ENCODE assay signal across 18 mouse cellular contexts in genomic region chr5:114780912-114781311, GRCm38 (mm10). TPM values are rescaled to one million over a fixed set of nuclear protein-coding genes. Genes with fewer than 3 reads are reported as not detected.
DNase-seq lines count a peak whose midpoint lies in the region; ATAC-seq and TF ChIP-seq lines count a peak whose summit lies in the region.
"Had no signal": no experiment of that assay in that cellular context is flagged by ENCODE, and none has a peak within 500 bp of the region (broad histone marks: within the 10 kb centered on the region; RNA-seq: fewer than 3 reads in every experiment).

No protein-coding gene starts in this region.

- H3K4me2 ChIP-seq in liver, embryonic 11.5 days: peak overlapping the region; percentile 16; the same call in 1 of the 2 replicates

- TF ChIP-seq POLR2A in bone marrow, adult 2 months (IDR thresholded peaks at IDR 0.05; ENCODE audit: borderline replicate concordance, control insufficient read depth, low read depth, low read length): 0 out of 2 replicates have a peak, but pooled peaks have one; percentile 19

- ATAC-seq in liver, embryonic 11.5 days (replicated peaks; ENCODE audit: low FRiP score): no peak
- ATAC-seq: forebrain, postnatal 0 days; Patski had no signal

- peak overlapping the region; percentile 13; the same call in 1 of the 2 replicates for H3K27ac ChIP-seq in liver, embryonic 11.5 days (ENCODE audit: low read depth, low read length)
- H3K27ac ChIP-seq in bone marrow, adult 2 months (ENCODE audit: control insufficient read depth, insufficient read depth, low read depth, low read length, poor library complexity): peak overlapping the region; percentile 62
- H3K27ac ChIP-seq: liver, embryonic 14.5 days had no signal

- no peaks in the 10 kb centered on the region for H3K9me3 ChIP-seq in liver, embryonic 11.5 days (ENCODE audit: control insufficient read depth, low read length)

- H3K36me3 ChIP-seq in liver, embryonic 11.5 days (ENCODE audit: control insufficient read depth, insufficient read depth, low read length): no peaks in the 10 kb centered on the region; the same call in 1 of the 2 replicates
- 0 out of 2 replicates have a peak, but pooled peaks cover 1% of the 10 kb centered on the region for H3K36me3 ChIP-seq in splenic B cell, adult 2 months (ENCODE audit: control insufficient read depth, insufficient read depth, low read length, poor library complexity, severe bottlenecking)

- WGBS in liver, embryonic 11.5 days: 76% methylated on average over 7 of the region's 7 CpGs
- whole genome bisulfite sequencing in bone marrow, adult 2 months: 22% methylated on average over 7 of the region's 7 CpGs

- TF ChIP-seq CTCF in bone marrow, adult 2 months (IDR thresholded peaks at IDR 0.05; ENCODE audit: control insufficient read depth, insufficient read depth, low read length): no peak

- H3K4me1 ChIP-seq in liver, embryonic 11.5 days (replicated peaks; ENCODE audit: control insufficient read depth, insufficient read depth, low read length): peaks cover 91% of the 10 kb centered on the region
- H3K4me1 ChIP-seq in bone marrow, adult 2 months (ENCODE audit: control insufficient read depth, insufficient read depth, low read length): peaks cover 30% of the 10 kb centered on the region

- H3K9ac ChIP-seq in liver, embryonic 11.5 days (ENCODE audit: low read depth, low read length): no peak overlapping the region
- H3K9ac ChIP-seq: forebrain, postnatal 0 days; liver, embryonic 14.5 days had no signal

- no peak overlapping the region for H3K4me3 ChIP-seq in liver, embryonic 11.5 days (ENCODE audit: low read depth, low read length)
- H3K4me3 ChIP-seq in bone marrow, adult 2 months (replicated peaks; ENCODE audit: control insufficient read depth, low read depth, low read length): no peak overlapping the region
- H3K4me3 ChIP-seq: erythroblast, embryonic 14.5 days had no signal

- no peaks in the 10 kb centered on the region for H3K27me3 ChIP-seq in liver, embryonic 11.5 days (replicated peaks; ENCODE audit: control insufficient read depth, insufficient read depth, low read length)
- H3K27me3 ChIP-seq in splenic B cell, adult 2 months (ENCODE audit: control insufficient read depth, insufficient read depth, low read length, poor library complexity, severe bottlenecking): no peaks in the 10 kb centered on the region
- H3K27me3 ChIP-seq: CH12.LX, Patski had no signal

- no peak for DNase-seq in liver, embryonic 11.5 days (ENCODE audit: low spot score)
- no peak for DNase-seq in liver
- DNase-seq in induced T-regulatory cell, adult 2 months (ENCODE audit: low read depth): peak; percentile 3
- peak; percentile 60 for DNase-seq in splenic B cell, adult 2 months (ENCODE audit: low read depth, low spot score)
- DNase-seq in left cerebral cortex, adult 18-20 months (ENCODE audit: low spot score in 2 of 2): no peak
- no peak for DNase-seq in cerebellum, adult 11 months
- DNase-seq: cerebellum, adult 9-10 months; forebrain, postnatal 0 days; kidney, adult 11 months; kidney, postnatal 14 days; layer of hippocampus, adult 9-11 months; right cerebral cortex, postnatal 4 days; thymus, adult 2 months had no signal

RNA-seq across cellular contexts. Expression of gene Git2, which starts 5.6 kb away (rescaled TPM):
- 37.5 and 46.1 TPM in 2 replicates for polyA plus RNA-seq in liver, embryonic 11.5 days (2014; fragmentation: Nextera tagmentation; extraction: Ambion mirVana)
- polyA plus RNA-seq in bone marrow, adult 2 months (2011; ENCODE audit: insufficient read depth, insufficient read length, low replicate concordance, missing spikeins): 33.6 and 52.4 TPM in 2 replicates
- total RNA-seq in left cerebral cortex, adult 18-20 months (2021): 10 to 100 TPM; 39.2 to 49.6 TPM

RNA-seq across cellular contexts. Expression of gene Ankrd13a, which starts 6.4 kb away (rescaled TPM):
- 81.2 and 96.5 TPM in 2 replicates for polyA plus RNA-seq in liver, embryonic 11.5 days (2014; fragmentation: Nextera tagmentation; extraction: Ambion mirVana)
- polyA plus RNA-seq in bone marrow, adult 2 months (2011; ENCODE audit: insufficient read depth, insufficient read length, low replicate concordance, missing spikeins): 60.5 and 99.2 TPM in 2 replicates
- 10 to 100 TPM; 31.2 to 33.8 TPM for total RNA-seq in left cerebral cortex, adult 18-20 months (2021)

RNA-seq across cellular contexts. Expression of gene 1500011B03Rik, which starts 42.4 kb away (rescaled TPM):
- 70.3 and 75.6 TPM in 2 replicates for polyA plus RNA-seq in liver, embryonic 11.5 days (2014; fragmentation: Nextera tagmentation; extraction: Ambion mirVana)
- 16.9 and 25.3 TPM in 2 replicates for polyA plus RNA-seq in bone marrow, adult 2 months (2011; ENCODE audit: insufficient read depth, insufficient read length, low replicate concordance, missing spikeins)
- total RNA-seq in left cerebral cortex, adult 18-20 months (2021): 100 to 1,000 TPM; 160 to 161 TPM

Comparison
In these comparisons a context has a peak if more than half of its experiments do, and no peak if none do; other contexts are left out.
1. DNase-seq: peak in induced T-regulatory cell, adult 2 months (single experiment) and splenic B cell, adult 2 months (single experiment); none in liver, embryonic 11.5 days (single experiment), liver (single experiment), left cerebral cortex, adult 18-20 months (0 of 2) and cerebellum, adult 11 months (single experiment).